Mouse (Mus musculus) liver, embryonic 14.5 days (tissue): Measurements from ENCODE around the gene Mup3. TPM values are rescaled to one million over a fixed set of nuclear protein-coding genes. Genes with fewer than 3 reads are reported as not detected.

ENCODE experiments used
- polyA plus RNA-seq, 2 experiments: library from polyadenylated mRNA; depleted of rRNA in 1 of 2; stranded (reverse) in 1 of 2; unstranded in 1 of 2; fragments of >200 nt; fragmentation: Nextera tagmentation in 1 of 2; extraction: Ambion mirVana in 1 of 2; gene quantifications; 2 replicates each; pipeline versions ENCODE4 v1.2.1 to v1.2.3; 2012 to 2014

Gene Mup3
- polyA plus RNA-seq, 2 experiments: not detected

Other genes with a start within 250 kb of the Mup3 start
- not detected in 2 replicates for gene Mup20, start 33.2 kb downstream of the Mup3 start, polyA plus RNA-seq (2012; rRNA removed)
- not detected in 2 replicates for gene Mup20, start 33.2 kb downstream of the Mup3 start, polyA plus RNA-seq (2014; fragmentation: Nextera tagmentation; extraction: Ambion mirVana)
- 0.06 TPM in 1 of 2 replicates, not detected in the other for gene Mup21, start 63.5 kb upstream of the Mup3 start, polyA plus RNA-seq (2012; rRNA removed)
- not detected in 2 replicates for gene Mup21, start 63.5 kb upstream of the Mup3 start, polyA plus RNA-seq (2014; fragmentation: Nextera tagmentation; extraction: Ambion mirVana)
- gene Zfp37, start 143.7 kb upstream of the Mup3 start, polyA plus RNA-seq (2012; rRNA removed): 0.23 and 0.30 TPM in 2 replicates
- 0.28 and 0.36 TPM in 2 replicates for gene Zfp37, start 143.7 kb upstream of the Mup3 start, polyA plus RNA-seq (2014; fragmentation: Nextera tagmentation; extraction: Ambion mirVana)
- gene Slc31a2, start 175.2 kb upstream of the Mup3 start, polyA plus RNA-seq (2012; rRNA removed): 4.1 and 4.2 TPM in 2 replicates
- gene Slc31a2, start 175.2 kb upstream of the Mup3 start, polyA plus RNA-seq (2014; fragmentation: Nextera tagmentation; extraction: Ambion mirVana): 2.9 and 3.4 TPM in 2 replicates